Mouse (Mus musculus): ENCODE results near the gene Cyp4a32.

DNA sequence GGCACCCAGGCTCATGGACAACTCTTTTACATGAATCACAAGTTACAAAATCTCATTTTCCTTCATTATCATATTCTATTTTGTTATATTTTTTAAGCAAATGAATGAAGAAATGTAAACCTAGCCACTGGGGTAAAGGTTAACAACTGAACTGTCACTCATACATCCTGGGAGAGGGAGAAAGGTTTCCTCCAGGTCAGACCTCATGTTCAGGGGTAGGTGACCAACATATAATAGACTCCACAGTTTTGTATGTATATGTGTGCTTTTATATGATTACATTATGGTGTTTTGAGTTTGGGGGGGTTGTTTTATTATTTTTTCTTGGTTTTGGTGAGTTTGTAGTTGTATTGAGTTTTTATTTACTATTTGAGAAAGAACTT lies 57.1 kb downstream of the Cyp4a32 start:
- TF ChIP-seq CTCF (IDR thresholded peaks at IDR 0.05; ENCODE audit: low read depth, low read length), result no peak
- no peak for TF ChIP-seq EP300 (IDR thresholded peaks at IDR 0.05; ENCODE audit: insufficient read depth, low read depth, low read length)

All from ES-Bruce4 (cell line).